Mouse (Mus musculus): ENCODE measurements around the gene Grik5.
"Not testable (repeated sequence)": the region's sequence is repeated elsewhere in the genome, so short reads cannot be mapped to it uniquely, and the experiment has no call there.

The Grik5 gene

DNA sequence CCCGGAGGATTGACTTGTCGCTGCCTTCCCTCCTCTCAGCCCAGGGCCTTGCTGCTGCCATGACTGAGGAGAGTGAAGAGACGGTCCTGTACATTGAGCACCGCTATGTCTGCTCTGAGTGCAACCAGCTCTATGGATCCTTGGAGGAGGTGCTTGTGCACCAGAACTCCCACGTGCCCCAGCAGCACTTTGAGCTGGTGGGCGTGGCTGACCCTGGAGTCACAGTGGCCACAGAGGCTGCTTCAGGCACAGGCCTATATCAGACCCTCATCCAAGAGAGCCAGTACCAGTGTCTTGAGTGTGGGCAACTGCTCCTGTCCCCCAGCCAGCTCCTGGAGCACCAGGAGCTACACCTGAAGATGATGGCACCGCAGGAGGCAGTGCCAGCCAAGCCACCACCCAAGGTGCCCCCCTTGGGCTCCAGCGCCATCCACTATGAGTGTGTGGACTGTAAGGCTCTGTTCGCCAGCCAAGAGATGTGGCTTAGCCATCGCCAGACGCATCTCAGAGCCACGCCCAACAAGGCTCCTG lies 7.4 kb upstream of the Grik5 start:
- no peak for DNase-seq

DNA sequence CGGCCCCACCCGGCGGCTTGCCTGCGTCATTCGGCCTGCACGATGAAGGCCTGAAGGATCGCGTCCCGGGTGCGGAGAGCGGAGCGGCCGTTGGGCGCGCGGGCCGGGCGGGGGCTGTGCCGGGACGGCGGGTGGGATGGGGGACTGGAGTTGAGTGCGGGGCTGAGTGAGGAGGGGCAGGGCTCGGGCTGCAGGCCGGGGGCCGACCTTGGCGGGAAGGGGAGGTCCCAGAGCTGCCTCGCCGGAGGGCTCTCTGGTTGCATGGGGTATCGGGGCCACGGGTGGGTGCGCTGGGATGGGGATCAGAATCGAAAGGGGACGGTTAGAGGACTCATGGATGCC lies 5.2 kb upstream of the Grik5 start:
- DNase-seq = no peak

DNA sequence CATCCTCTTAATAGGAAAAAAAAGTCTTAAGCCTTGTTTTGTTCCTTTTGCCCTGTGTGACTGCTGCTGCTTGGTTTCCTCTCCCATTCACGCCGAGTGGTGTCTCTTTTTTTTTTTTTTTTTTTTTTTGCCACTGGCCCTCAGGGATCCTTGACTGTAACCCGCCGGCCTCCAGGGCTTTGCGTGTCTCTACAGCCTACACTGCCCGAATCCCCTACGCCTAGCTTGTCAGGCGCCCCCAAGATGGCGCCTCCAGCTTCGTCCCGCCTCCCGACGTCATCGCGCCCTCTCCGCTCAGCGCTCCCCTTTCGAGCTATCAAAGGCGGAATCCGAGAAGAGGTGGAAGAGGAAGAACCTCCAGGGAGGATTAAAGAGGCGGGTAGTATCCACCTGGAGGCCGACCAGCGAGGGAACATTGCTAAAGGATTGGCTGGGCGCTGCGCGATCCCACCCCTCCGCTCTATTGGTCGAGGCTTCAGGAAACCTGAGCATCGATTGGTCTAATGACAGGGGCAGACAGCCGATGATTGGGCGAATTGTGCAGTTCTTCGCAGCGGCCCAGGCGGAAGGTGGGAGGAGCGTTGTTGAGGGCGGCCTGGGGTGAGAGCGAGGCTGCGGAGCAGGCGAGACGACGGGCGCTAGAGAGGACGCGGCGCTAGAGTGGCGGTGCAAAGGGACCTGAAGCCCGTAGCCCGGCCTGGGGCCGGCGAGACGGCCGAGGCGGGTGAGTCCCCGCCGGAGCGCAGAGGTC lies 4.7 kb upstream of the Grik5 start:
- DNase-seq = peak; percentile 98

DNA sequence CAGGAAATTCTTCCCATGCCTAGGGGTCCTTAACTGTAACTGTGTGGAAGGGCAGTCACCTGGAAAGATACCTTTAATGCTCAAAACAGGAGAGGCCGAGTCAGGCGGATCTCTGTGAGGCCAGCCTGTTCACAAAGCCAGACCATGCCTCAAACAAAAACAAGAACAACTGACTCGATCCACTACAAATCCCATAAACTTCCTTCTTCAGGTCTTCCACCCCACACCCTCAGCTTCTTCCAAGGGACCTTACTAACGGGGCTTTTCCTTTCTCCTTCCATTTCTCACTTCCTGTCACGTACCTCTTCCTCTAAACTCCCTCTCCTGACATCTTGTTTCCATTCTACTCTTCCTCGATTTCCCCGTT lies 4.1 kb upstream of the Grik5 start:
- DNase-seq = no peak

DNA sequence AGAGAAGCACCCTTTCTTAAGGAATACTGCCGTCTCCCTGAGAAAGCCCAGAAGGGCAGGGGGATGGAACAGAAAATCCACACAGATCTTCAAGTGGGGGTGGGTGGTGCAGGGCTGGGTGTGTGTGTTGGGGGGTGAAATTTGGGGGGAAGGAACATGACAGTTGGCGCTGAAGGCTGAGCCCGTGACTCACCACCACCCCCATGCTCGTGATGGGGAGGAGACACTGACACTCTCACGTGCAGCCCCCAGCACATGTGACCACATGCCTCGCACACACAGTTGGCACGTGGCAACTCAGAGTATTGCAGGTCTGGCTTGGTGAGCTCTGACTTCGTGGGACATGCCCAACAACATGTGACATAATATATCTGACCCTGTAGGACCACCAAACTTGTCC lies 1.8 kb upstream of the Grik5 start:
- peak; percentile 74 for DNase-seq

DNA sequence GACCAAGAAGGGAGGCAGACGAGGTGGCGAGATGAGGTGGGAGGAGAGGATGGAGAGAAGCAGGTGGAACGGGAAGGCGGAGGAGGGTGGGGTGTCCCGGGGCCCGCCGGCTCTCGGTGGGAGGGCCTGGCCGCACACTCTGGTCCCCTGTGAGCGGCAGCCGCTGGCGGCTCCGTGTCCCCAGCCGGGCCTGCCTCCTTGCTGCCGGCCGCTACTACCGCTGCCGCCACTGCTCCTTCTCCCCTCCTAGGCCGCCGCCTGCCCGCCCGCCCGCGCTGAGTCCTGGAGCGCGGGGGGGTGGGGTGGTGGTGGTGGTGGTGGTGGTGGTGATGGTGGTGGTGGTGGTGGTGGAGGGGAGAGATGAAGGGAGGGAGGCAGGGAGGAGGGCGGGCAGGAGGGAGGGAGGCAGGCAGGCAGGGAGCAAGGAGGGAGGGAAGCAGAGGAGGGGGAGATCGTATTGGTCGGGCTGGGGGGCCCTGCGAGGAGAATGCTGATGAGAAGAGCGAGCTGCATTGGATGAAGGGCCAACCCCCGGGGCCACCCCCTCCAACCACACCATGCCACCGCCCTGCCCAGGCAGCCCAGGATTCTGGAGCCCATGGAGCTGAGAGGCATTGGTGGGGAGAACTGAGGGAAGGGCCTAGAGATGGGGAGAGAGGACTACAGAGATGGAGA lies 707 bp upstream of the Grik5 start:
- DNase-seq = peak; percentile 72

DNA sequence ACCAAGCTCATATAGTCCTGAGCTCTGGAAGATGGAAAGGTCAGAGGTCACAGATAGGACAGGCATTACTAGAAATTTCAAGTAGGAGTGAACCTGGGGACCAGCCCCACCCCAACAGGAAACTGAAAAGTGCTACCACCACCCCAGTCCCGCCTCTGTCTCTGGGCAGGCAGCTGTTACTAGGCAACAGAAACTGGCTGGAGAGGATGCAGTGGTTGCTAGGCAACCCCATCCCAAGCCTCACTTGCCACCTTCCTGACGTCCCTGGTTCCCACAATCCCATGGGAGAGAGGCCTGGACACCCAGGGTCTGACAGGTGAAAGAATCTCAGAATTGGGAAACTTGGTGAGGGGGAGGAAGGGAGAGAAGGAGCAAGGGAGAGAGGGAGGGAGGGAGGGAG lies 3.4 kb downstream of the Grik5 start:
- peak; percentile 77 for DNase-seq

DNA sequence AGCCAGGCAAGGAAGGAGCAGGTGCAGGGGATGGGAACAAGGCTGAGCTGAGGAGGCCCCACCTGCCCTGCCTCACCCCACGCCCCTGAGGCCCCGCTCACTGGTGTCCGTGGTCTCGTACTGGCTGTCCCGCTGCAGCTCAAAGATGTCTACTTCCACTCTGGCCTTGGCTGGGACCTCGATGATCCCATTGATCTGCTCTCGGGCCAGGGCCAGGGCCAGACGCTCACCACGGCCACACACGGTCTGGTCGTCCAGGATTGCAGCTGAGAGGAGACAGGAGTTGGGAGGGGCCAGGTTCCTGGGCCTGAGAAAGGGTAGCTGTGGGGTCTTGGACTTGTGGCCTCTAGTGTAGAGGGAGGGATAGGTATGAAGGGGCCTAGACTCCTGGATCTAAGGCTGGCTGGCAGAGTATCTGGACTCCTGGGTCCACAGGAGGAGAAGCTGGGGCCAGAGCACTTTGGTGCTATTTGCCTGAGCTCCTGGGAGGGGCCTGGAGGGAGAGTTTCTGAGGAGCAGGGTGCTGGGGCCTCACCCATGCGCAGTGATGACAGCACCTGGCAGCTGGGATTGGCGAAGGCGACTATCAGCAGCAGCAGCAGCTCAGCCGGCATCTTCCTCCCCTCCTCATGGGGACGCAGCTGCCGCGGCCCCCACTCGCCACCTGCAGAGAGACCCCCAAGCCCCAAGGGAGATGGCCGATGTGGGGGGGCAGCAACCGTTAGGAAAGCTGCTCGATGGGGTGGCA lies 4.1 kb downstream of the Grik5 start:
- no peak for DNase-seq

DNA sequence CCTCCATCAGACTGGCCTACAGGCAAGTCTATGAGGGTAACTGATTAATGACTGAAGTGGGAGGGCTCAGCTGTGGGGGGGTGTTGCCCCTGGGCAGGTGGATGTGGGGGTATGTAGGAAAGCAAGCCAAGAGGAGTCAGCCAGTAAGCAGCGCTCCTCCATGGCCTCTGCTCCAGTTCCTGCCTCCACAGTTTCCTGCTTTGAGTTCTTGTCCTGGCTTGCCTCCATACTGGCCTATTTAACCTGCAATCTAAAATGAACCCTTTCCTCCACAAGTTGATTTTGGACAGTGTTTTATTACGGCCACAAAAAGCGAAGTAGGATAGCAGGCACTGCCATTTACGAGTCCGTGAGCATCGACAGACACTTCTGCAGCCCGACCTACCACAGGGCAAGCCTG lies 4.8 kb downstream of the Grik5 start:
- DNase-seq = no peak

DNA sequence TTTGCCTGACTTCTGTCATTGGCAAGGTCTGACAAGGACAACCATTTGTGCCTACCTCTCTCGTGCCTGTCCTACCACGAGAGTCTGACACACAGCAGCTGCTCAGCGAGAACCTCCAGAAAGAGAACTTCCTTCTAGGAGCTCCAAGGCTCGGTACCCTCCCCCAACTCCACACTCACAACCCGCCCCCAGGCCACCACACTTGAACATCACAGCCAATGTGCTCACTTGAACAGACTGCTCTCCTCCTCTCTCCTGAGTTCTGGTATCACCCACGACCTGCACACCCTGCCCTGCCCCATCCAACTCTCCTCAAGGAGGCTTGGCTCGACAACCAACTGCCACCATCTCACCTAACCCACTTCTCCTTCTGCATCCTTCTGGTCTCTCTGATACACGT lies 8.2 kb downstream of the Grik5 start:
- peak; percentile 45 for DNase-seq

DNA sequence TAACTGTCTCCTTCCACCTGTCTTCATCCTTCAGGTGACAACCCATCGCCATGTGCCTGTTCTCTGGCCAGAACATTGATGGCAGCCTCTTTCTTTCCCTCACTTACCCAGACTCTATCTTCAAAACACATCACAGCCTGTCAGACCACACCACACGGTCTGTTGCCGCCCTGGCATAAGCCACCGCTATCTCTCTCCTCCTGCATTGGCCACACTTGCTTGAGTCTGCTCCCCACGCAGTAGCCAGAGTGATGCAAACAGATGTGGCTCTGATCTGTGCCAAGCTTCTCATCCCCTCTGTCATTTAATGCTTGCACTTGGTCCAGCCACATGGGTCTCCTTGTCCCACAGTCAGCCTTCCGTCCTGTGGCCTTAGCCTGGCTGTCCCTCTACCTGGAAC lies 8.8 kb downstream of the Grik5 start:
- no peak for DNase-seq

DNA sequence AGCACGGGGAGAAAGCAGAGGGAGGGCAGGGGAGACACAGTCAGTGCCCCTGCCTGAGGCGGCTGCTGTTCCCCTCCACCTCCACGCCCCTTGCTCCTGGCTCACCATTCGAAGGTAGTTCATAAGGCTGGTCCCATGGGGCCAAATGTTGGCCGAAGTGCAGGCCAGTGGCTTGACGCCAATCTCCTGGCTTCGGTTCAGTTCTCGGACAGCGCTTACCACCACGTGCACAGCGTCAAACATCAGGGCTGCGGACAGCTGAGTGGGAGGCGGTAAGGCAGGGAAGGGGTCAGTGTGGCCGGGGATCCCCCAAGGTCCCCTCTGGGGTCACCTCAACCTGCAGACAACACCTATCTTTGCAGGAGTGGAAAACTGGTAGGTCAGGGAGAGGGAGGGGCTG lies 13.3 kb downstream of the Grik5 start:
- no peak for DNase-seq

DNA sequence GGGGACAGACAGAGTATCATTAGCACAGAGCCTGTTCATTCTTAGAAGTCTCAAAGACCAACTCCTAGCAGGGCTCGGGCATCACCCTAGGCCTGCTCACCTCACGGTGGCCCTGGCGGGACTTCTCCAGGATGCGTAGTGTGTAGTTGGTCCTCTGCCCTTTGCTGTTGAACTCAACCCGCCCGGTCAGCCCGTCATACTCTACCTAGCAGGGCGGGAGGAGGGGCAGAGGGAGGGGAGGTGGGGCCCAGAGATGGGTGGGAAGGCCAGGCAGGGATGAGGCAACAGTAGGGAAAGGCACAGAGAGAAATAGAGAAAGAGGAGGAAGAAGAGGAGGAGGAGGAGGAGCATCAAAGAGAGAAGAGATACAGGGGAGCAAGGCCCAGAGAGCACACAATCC lies 13.8 kb downstream of the Grik5 start:
- no peak for DNase-seq

DNA sequence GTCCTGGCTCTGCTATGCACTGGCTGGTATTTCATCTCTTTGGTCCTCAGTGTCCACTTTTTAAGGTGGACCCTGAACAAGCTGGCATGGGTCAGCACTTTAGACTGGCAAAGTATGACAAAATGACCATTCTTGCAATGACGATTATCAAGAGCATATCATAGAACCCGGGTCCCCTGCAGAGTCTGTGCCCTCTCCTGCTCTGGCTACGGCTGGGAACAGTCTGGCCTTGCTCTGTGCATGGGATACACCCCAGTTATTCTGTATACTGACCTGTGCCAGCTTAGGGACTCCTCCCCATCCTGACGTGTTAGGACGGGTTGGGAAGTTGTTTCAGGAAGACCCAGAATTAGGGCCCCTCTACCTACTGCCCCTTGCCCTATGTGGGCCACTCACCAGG lies 14.3 kb downstream of the Grik5 start:
- no peak for DNase-seq

DNA sequence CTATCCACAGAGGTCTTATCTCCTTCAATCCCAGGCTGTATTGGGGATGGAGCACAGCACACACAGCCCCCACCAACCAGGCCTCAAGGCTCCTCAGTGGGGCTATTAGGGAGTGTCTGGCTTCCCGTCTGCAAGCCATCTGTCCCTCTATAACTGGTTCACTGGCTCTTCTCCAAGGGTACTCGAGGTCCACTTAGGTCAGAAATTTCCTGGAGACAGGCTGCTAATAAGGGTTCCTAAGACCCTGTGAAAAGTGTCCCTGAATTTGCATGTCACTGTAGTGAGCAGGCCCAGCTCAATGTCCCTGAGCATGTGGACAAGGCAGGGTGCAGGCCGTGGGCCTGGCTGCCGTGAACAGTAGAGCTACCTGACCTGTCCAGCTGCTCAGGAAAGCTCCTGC lies 15.2 kb downstream of the Grik5 start:
- DNase-seq = no peak

DNA sequence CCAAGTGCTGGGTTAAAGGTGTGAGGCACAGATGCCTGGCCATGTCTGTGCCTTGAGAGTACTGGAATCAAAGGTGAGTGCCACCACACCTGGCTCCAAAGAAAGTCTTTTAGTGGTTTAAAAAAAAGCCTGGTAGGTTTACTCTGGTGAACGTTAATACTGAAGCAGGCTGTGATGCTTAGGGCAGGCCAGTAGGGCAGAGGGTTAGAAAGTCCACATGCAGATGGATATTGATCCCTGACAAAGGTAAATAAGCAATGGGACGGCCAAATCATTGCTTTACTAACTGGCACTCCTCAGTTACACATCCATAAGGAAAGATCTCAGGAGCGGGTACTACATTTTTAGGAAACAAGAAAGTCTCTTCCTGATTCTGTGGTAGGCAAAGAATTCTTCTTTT lies 19.6 kb downstream of the Grik5 start:
- no peak for DNase-seq

DNA sequence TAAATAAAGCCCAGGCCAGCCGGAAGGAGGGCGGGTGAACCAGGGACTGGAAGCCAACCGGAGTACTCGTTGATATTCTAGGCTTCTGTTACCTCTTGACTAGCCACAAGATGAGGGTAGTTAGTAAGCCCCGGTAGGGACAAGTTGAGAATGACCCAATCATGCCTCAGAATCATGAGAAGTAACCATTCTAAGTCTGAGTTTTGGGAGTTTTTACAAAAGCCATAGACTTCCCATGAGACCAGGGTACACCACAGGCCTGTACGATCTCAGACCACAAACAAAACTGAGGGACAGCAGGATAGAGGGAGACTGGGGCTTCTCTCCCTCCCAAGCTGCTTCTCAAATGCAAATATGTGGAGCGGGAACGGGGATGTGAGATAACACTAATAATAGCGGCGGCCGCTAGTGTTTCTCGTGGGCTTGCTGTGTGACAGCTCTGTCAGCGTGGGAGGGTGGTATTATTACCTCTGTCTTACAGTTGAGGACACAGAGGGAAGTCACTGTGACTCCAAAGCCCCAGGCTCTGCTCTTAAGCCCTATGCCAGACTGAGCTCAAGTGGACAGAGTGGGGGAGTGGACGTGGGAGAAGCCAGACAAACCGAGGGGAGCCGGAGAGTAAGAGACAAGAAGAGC lies 22.7 kb downstream of the Grik5 start:
- no peak for DNase-seq

DNA sequence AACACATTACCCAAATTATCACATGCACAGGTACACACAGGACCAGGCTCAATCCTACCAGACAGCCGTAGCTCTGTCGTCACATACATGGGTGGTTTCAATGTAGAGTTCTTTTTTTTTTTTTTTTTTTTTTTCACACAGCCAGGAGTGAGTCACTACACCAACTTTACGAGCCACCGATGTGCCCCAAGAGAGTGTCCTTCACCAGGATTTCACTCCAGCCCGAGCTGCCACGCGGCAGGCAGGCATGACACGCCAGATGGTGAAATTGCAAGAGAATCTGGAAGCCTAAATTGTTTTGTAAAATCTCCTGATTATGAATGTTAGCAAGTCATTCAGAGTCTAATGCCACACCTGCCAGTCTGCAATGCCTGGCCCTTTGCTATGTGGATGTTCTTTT lies 24.8 kb downstream of the Grik5 start:
- peak; percentile 51 for DNase-seq

DNA sequence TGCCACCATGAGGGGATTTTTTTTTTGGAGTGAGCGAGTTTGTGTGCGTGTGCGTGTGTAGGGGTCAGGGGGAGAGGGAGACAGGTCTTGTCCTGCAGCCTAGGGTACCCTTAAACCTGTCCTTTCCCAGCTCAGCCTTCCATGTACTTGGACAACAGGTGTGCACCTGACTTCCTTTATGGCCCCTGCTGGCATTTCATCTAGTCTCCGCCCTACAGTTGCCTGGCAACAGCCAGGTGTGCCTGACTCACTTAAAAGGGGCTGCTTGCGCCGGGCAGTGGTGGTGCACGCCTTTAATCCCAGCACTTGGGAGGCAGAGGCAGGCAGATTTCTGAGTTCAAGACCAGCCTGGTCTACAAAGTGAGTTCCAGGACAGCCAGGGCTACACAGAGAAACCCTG lies 27.5 kb downstream of the Grik5 start:
- not testable (repeated sequence) for DNase-seq

DNA sequence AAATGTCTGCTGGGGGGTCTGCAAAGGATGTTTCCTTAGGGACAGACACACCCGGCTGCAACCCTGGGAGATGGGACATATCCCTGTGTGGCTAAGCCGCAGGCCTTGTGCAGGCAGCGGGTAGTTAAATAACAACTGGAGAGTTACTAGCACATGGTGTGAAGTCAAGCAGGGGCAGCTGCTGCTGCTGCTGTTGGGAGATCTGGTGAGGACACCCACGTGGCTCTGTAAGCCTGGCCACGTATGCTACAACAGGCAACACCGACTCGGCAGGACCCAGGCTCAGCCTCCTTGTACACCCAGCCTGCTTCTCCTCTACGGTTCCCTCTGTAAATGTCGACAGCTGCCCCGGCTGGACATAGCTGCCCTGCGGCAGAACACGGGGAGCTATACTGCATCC lies 30.2 kb downstream of the Grik5 start:
- DNase-seq = peak; percentile 29

DNA sequence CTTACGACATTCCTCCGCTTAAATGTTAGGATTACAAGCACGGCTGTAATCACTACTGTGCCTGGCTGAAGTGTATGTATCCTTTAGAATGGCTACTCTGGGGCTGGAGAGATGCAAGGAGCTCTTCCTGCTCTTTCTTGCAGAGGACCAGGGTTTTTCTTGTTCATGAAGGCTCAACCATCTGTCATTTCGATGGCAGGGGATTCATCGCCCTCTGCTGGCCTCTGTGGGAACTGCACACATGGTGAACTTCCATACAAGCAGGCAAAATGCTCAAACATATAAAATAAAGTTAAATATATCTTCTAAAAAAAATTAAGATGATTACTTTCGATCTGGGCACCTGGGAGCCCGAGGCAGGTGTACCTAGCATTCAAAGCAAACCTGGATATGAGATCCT lies 36.2 kb downstream of the Grik5 start:
- DNase-seq = peak; percentile 72

DNA sequence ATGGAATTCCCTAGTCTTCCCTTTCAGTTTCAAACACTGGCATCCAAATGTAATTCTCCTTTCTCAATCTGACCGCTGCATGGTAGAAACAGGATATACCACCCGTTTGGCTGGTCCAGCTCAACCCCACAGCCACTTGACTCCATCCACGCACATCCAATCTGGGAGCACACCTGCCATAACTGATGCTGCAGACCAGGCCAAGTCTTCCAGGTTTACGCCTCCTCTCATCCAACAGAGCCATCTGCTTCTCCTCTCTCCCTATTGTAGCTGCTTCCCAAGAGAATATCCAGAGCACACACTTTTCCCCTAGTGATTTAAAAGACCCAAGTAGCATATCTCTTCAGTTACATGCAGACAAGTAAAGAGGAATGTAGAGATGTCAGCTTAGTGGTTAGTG lies 37.4 kb downstream of the Grik5 start:
- peak; percentile 56 for DNase-seq

DNA sequence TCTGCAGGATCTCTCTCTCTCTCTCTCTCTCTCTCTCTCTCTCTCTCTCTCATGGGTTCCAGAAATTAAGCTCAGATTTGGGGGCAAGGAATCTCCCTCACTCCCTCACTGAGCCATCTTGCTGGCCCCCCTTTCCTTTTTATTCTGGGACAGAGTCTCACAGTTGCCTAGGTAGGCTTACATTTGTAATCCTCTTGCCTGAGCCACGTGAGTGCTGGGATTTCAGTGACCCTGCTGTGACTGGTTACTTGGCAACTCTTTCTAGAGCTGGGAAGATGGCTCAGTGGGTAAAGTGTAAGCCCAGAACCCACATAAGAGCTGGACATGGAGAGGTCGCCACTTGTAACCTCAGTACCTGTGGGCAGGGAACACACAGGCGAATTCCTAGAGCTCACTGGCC lies 40.6 kb downstream of the Grik5 start:
- no peak for DNase-seq

Measured in right cerebral cortex, postnatal 25 days (tissue).